Mouse (Mus musculus) limb, embryonic 14.5 days (tissue): ENCODE measurements around the gene Bloc1s4. TPM values are rescaled to one million over a fixed set of nuclear protein-coding genes. Genes with fewer than 3 reads are reported as not detected.

Experiments
- ATAC-seq: fragments of 200-750 bp; cut with Nextera tagmentation; 2 replicates; pipeline ENCODE4 v1.8.0; 2017; ENCODE audit warnings: low read depth, moderate number of reproducible peaks, moderate TSS enrichment; ENCODE audit not compliant: low FRiP score
- DNase-seq: peaks from one replicate; pipeline ENCODE4 v3.0.0-alpha.2; 2015; ENCODE audit warnings: low spot score
- H3K27ac ChIP-seq: fragments of 300-500 bp; sonication (generic); replicated peaks from 2 replicates; pipeline ENCODE4 v1.5.1; 2014; ENCODE audit warnings: low read depth, mild to moderate bottlenecking, low read length, moderate library complexity, mixed read lengths
- H3K27me3 ChIP-seq: fragments of 300-500 bp; sonication (generic); 2 replicates; pipeline ENCODE4 v1.6.1; 2014; ENCODE audit warnings: low read length, mixed read lengths; ENCODE audit not compliant: control insufficient read depth, insufficient read depth
- H3K36me3 ChIP-seq: fragments of 300-500 bp; sonication (generic); 2 replicates; pipeline ENCODE4 v1.6.1; 2014; ENCODE audit warnings: mild to moderate bottlenecking, low read length, moderate library complexity, mixed read lengths; ENCODE audit not compliant: control insufficient read depth, insufficient read depth
- H3K4me1 ChIP-seq: fragments of 300-500 bp; sonication (generic); 2 replicates; pipeline ENCODE4 v1.6.1; 2014; ENCODE audit warnings: antibody characterized with exemption, low read length, mixed read lengths; ENCODE audit not compliant: control insufficient read depth, insufficient read depth
- H3K4me2 ChIP-seq: fragments of 300-500 bp; sonication (generic); replicated peaks from 2 replicates; pipeline ENCODE4 v1.6.1; 2014; ENCODE audit warnings: low read depth, mild to moderate bottlenecking, low read length, moderate library complexity; ENCODE audit not compliant: severe bottlenecking
- H3K4me3 ChIP-seq: fragments of 300-500 bp; sonication (generic); replicated peaks from 2 replicates; pipeline ENCODE4 v1.5.1; 2014; ENCODE audit warnings: low read length
- H3K9ac ChIP-seq: fragments of 300-500 bp; sonication (generic); 2 replicates; pipeline ENCODE4 v1.6.1; 2014; ENCODE audit warnings: mild to moderate bottlenecking, low read depth, low read length, moderate library complexity; ENCODE audit not compliant: severe bottlenecking
- H3K9me3 ChIP-seq: fragments of 300-500 bp; sonication (generic); 2 replicates; pipeline ENCODE4 v1.6.1; 2016; ENCODE audit warnings: low read length; ENCODE audit not compliant: control insufficient read depth
- POLR2A ChIP-seq: fragments of 200-500 bp; IDR thresholded peaks from 2 replicates; pipeline ENCODE4 v1.8.0; 2012; ENCODE audit warnings: inconsistent platforms, mild to moderate bottlenecking, moderate library complexity, borderline replicate concordance; ENCODE audit not compliant: insufficient read depth, insufficient read length; ENCODE audit errors: extremely low read depth
- WGBS: fragments of 180-500 bp; shearing (Covaris S2); extraction: QIAGEN DNeasy Blood & Tissue Kit; methylation state at CpG from one replicate; pipeline ENCODE4 v1.1.7; 2014; 5-methylcytosine and 5-hydroxymethylcytosine counted together
- polyA plus RNA-seq, 2 experiments: library from polyadenylated mRNA; depleted of rRNA in 1 of 2; stranded (reverse) in 1 of 2; unstranded in 1 of 2; fragments of >200 nt; fragmentation: Nextera tagmentation in 1 of 2; extraction: Ambion mirVana in 1 of 2; gene quantifications; 2 replicates each; pipeline versions ENCODE4 v1.2.1 to v1.2.3; 2012 to 2014

Bloc1s4 gene
- polyA plus RNA-seq, 2 experiments, result 25.8 to 27.1 TPM

DNA sequence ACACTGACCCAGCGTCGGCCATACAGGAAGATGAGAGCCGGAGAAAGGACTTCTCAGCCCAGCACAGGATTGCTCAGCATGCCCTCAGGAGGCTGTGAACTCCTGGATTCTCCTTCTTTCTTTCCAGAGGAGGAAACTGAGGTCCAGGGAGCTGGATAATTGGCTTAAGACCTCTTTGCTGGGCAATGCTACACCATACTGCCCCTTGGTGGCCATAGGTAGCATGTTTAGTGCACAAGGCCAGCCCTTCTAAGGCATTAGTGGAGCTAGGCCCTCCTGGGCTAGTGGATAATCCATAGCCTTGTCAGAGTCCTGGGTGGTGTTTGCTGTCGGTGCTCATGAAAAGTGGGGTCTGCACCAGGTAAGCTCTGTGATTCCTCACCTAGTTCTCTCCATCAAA is 8.6 kb downstream of the Bloc1s4 start:
- Histone ChIP-seq H3K27me3 (no peaks in the 10 kb centered on the region), H3K9me3 (no peaks in the 10 kb centered on the region), H3K36me3 (no peaks in the 10 kb centered on the region), H3K4me3 (no peak overlapping the region), H3K27ac (no peak overlapping the region), H3K4me2 (no peak overlapping the region), H3K4me1 (no peaks in the 10 kb centered on the region), H3K9ac (no peak overlapping the region)
- 46% methylated on average over 4 of the region's 4 CpGs for WGBS
- no peak for TF ChIP-seq POLR2A
- DNase-seq (no peak), ATAC-seq (no peak)

DNA sequence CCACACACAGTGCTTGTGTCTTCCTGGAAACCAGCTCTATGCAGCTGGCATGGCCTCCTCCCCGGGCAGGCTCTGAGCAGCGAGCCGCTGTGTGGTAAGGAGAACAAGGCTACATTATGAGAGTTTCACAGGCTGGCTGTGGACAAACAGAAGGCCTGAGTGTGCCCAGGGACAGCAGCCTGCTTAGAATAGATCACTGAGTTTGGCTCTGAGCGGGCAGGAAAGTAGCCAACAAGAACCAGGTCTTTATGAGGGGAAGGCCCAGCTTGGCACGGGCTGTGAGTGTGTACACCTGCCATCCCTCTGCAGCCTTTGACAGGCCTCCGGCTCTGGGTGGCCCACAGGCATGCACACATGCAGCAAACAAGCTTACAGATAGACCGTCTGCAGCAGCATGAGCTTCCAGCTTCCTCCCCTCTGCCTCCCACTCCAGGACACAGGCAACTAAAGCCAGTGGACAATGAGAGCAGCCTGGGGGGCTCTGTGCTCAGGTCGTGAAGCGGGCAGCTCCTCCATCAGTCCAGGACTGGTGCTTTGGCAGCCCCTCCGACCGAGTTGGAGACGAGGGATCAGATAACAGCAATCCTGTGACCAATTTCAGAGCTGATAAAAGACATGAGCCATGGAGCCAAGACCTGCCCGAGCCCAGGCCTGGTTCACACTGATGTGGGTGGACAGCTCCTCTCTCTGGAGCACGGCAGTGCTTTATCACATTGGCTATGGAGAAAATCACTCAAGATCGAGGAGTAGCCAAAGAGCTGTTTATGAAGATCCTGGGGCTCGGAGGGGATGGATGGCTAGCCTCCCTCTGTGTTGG is 9.4 kb downstream of the Bloc1s4 start:
- H3K27me3 ChIP-seq, result no peaks in the 10 kb centered on the region
- no peaks in the 10 kb centered on the region for H3K4me1 ChIP-seq
- no peak overlapping the region for H3K27ac ChIP-seq
- 51% methylated on average over 16 of the region's 16 CpGs for WGBS
- no peak for TF ChIP-seq POLR2A
- no peak overlapping the region for H3K9ac ChIP-seq
- DNase-seq (no peak), ATAC-seq (peak; percentile 41; the same call in 1 of the 2 replicates)
- no peak overlapping the region for H3K4me2 ChIP-seq
- H3K9me3 ChIP-seq, result no peaks in the 10 kb centered on the region
- no peak overlapping the region for H3K4me3 ChIP-seq
- no peaks in the 10 kb centered on the region for H3K36me3 ChIP-seq

DNA sequence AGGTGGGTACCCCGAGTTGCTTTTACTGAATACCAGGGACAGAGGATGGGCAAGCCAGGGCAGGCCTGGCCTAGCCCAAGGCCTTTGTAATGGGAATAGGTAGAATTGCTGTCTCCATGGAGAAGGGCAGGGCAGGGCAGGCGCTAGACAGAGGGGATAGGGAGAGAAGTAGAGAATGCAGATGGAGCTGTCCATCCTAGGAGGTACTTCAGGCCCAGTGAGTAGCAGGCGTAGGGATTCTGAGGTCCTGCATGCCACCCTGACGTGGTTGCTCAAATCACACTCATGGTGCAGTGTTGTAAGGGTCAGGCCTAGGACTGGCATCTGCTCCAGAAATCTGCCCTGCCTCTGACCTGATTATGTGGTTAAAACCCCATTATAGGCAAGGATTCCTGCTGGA is 10.7 kb downstream of the Bloc1s4 start:
- no peak for TF ChIP-seq POLR2A
- Histone ChIP-seq H3K9ac (no peak overlapping the region), H3K27ac (no peak overlapping the region), H3K27me3 (no peaks in the 10 kb centered on the region), H3K36me3 (no peaks in the 10 kb centered on the region), H3K9me3 (no peaks in the 10 kb centered on the region), H3K4me1 (no peaks in the 10 kb centered on the region), H3K4me2 (no peak overlapping the region), H3K4me3 (no peak overlapping the region)
- no peak for DNase-seq
- no peak for ATAC-seq
- WGBS, result 61% methylated on average over 4 of the region's 4 CpGs

DNA sequence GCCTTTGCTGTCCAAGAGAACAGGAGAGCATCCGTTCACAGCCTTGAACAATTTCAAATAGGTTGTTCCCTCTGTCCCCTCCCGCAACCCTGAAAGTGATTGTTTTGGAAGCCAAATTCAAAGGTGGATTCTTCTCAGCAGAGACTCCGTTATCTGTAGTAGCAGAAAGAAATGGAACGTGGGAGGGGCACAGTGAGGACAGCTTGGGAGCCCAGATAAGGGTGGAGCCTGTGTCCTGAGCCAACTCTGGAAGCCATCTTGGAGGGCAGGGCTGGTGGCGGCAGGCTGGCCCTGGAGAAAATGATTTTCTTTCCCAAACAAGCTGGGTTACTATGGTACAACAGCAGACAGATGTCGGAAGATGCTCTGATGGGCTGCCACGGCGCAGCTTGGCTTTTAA is 12.4 kb downstream of the Bloc1s4 start:
- WGBS, result 78% methylated on average over 8 of the region's 8 CpGs
- H3K9ac ChIP-seq, result no peak overlapping the region
- DNase-seq, result no peak
- no peaks in the 10 kb centered on the region for H3K27me3 ChIP-seq
- H3K4me3 ChIP-seq, result no peak overlapping the region
- ATAC-seq, result no peak
- H3K27ac ChIP-seq, result no peak overlapping the region
- no peaks in the 10 kb centered on the region for H3K4me1 ChIP-seq
- no peak overlapping the region for H3K4me2 ChIP-seq
- H3K9me3 ChIP-seq, result no peaks in the 10 kb centered on the region
- no peaks in the 10 kb centered on the region for H3K36me3 ChIP-seq
- TF ChIP-seq POLR2A, result no peak

DNA sequence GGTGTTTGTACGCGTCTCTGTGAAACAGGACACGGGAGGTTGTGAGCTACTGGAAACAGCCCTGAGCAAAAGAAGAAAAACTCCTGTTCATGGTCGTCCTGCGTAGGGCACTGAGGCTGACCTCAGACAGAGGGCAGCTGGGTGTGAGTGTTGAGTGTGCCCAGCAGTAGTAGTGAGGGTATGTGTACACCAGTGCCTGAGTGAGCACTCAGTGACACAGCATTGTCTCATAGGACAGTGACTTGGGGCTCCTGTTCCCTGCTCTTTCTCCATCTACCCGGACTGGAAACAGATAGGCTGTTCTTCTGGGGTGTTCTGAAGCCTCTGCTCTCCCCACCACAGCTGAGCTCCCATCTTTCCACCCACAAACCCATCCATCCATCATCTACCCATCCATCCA is 13.3 kb downstream of the Bloc1s4 start:
- H3K27me3 ChIP-seq, result no peaks in the 10 kb centered on the region
- 83% methylated on average over 6 of the region's 6 CpGs for WGBS
- ATAC-seq (no peak), DNase-seq (no peak)
- no peak overlapping the region for H3K4me3 ChIP-seq
- no peaks in the 10 kb centered on the region for H3K36me3 ChIP-seq
- no peak overlapping the region for H3K27ac ChIP-seq
- no peak for TF ChIP-seq POLR2A
- no peak overlapping the region for H3K9ac ChIP-seq
- no peak overlapping the region for H3K4me2 ChIP-seq
- H3K9me3 ChIP-seq, result no peaks in the 10 kb centered on the region
- no peaks in the 10 kb centered on the region for H3K4me1 ChIP-seq
